Comparison of ENCODE assay signal across 8 mouse cellular contexts in genomic region chr10:12866971-12867732, GRCm38 (mm10). TPM values are rescaled to one million over a fixed set of nuclear protein-coding genes. Genes with fewer than 3 reads are reported as not detected.
DNase-seq lines count a peak whose midpoint lies in the region; ATAC-seq lines count a peak whose summit lies in the region.

No protein-coding gene starts in this region.

- 5% methylated on average over 28 of the region's 28 CpGs for WGBS in forebrain, embryonic 12.5 days
- WGBS in hindbrain, embryonic 12.5 days: 3% methylated on average over 28 of the region's 28 CpGs
- WGBS in liver, embryonic 12.5 days (ENCODE audit: insufficient replicate concordance): 2% methylated on average over 28 of the region's 28 CpGs

- peaks cover 7% of the 10 kb centered on the region; the same call in 1 of the 2 replicates for H3K27me3 ChIP-seq in forebrain, embryonic 12.5 days
- peaks cover 2% of the 10 kb centered on the region; the same call in 1 of the 2 replicates for H3K27me3 ChIP-seq in hindbrain, embryonic 12.5 days
- no peaks in the 10 kb centered on the region; the same call in 1 of the 2 replicates for H3K27me3 ChIP-seq in liver, embryonic 12.5 days (replicated peaks)

- no peaks in the 10 kb centered on the region for H3K9me3 ChIP-seq in forebrain, embryonic 12.5 days
- no peaks in the 10 kb centered on the region for H3K9me3 ChIP-seq in hindbrain, embryonic 12.5 days (replicated peaks)
- no peaks in the 10 kb centered on the region for H3K9me3 ChIP-seq in liver, embryonic 12.5 days (replicated peaks)

- peaks cover 18% of the 10 kb centered on the region for H3K4me1 ChIP-seq in forebrain, embryonic 12.5 days
- peaks cover 19% of the 10 kb centered on the region for H3K4me1 ChIP-seq in hindbrain, embryonic 12.5 days
- peaks cover 28% of the 10 kb centered on the region for H3K4me1 ChIP-seq in liver, embryonic 12.5 days

- ATAC-seq in cerebellum, adult (ENCODE audit: insufficient number of reproducible peaks, low FRiP score, low TSS enrichment): 0 out of 2 replicates have a peak, but pooled peaks have one; percentile 4
- ATAC-seq in forebrain, embryonic 12.5 days (ENCODE audit: low FRiP score): no peak
- ATAC-seq in hindbrain, embryonic 12.5 days (ENCODE audit: low FRiP score): peak; percentile 11
- no peak for ATAC-seq in liver, embryonic 12.5 days

- peak overlapping the region; percentile 62 for H3K4me3 ChIP-seq in forebrain, embryonic 12.5 days (replicated peaks)
- peak overlapping the region; percentile 75 for H3K4me3 ChIP-seq in hindbrain, embryonic 12.5 days
- peak overlapping the region; percentile 74 for H3K4me3 ChIP-seq in liver, embryonic 12.5 days

- peak overlapping the region; percentile 65 for H3K9ac ChIP-seq in forebrain, embryonic 12.5 days
- H3K9ac ChIP-seq in hindbrain, embryonic 12.5 days: peak overlapping the region; percentile 85
- H3K9ac ChIP-seq in liver, embryonic 12.5 days: peak overlapping the region; percentile 75; the same call in 1 of the 2 replicates

- no peak for DNase-seq in cerebellum, adult 11-12 months
- DNase-seq in brain, adult 2 months (ENCODE audit: low read depth, low spot score): peak; percentile 34
- DNase-seq in monocyte, adult 2 months (ENCODE audit: low read depth in 1 of 2, low spot score in 2 of 2): peak; percentile 35 to 65
- DNase-seq in thymus, postnatal 14 days: peak; percentile 30

- H3K27ac ChIP-seq in forebrain, embryonic 12.5 days: no peak overlapping the region
- no peak overlapping the region for H3K27ac ChIP-seq in hindbrain, embryonic 12.5 days
- 0 out of 2 replicates have a peak overlapping the region, but pooled peaks have one; percentile 83 for H3K27ac ChIP-seq in liver, embryonic 12.5 days

- H3K4me2 ChIP-seq in forebrain, embryonic 12.5 days: peak overlapping the region; percentile 97
- peak overlapping the region; percentile 97 for H3K4me2 ChIP-seq in hindbrain, embryonic 12.5 days (replicated peaks)
- H3K4me2 ChIP-seq in liver, embryonic 12.5 days: peak overlapping the region; percentile 89

- no peaks in the 10 kb centered on the region for H3K36me3 ChIP-seq in forebrain, embryonic 12.5 days (replicated peaks)
- H3K36me3 ChIP-seq in hindbrain, embryonic 12.5 days: no peaks in the 10 kb centered on the region
- no peaks in the 10 kb centered on the region for H3K36me3 ChIP-seq in liver, embryonic 12.5 days

RNA-seq across cellular contexts. Expression of gene Utrn, which starts 2.0 kb away (rescaled TPM):
- polyA plus RNA-seq in forebrain, embryonic 12.5 days (2016; fragmentation: Nextera tagmentation; extraction: Ambion mirVana): 30.2 and 34.3 TPM in 2 replicates
- 52.0 and 56.0 TPM in 2 replicates for polyA plus RNA-seq in hindbrain, embryonic 12.5 days (2016; fragmentation: Nextera tagmentation; extraction: Ambion mirVana)
- 14.9 and 15.3 TPM in 2 replicates for polyA plus RNA-seq in liver, embryonic 12.5 days (2016; fragmentation: Nextera tagmentation; extraction: Ambion mirVana)

Comparison
In these comparisons a context has a peak if more than half of its experiments do, and no peak if none do; other contexts are left out.
1. ATAC-seq: peak in cerebellum, adult (single experiment) and hindbrain, embryonic 12.5 days (single experiment); none in forebrain, embryonic 12.5 days (single experiment) and liver, embryonic 12.5 days (single experiment).
2. Peak in every context shown above with its lines, with median percentiles within 50 percentile points of each other: H3K4me2 ChIP-seq, H3K4me3 ChIP-seq and H3K9ac ChIP-seq.